9 mouse cellular contexts compared by ENCODE assay signal in genomic region chr7:114317389-114317792, GRCm38 (mm10). TPM values are rescaled to one million over a fixed set of nuclear protein-coding genes. Genes with fewer than 3 reads are reported as not detected.
DNase-seq lines count a peak whose midpoint lies in the region; ATAC-seq and TF ChIP-seq lines count a peak whose summit lies in the region.
"Had no signal": no experiment of that assay in that cellular context is flagged by ENCODE, and none has a peak within 500 bp of the region (broad histone marks: within the 10 kb centered on the region; RNA-seq: fewer than 3 reads in every experiment).

No protein-coding gene starts in this region.

- no peak for TF ChIP-seq CTCF in E14TG2a.4 (conservative IDR thresholded peaks at IDR 0.05; ENCODE audit: low read length)

- WGBS in kidney, embryonic 15.5 days: 45% methylated on average over 5 of the region's 5 CpGs
- 4% methylated on average over 5 of the region's 5 CpGs for WGBS in macrophage (ENCODE audit: missing documents)
- 72% methylated on average over 5 of the region's 5 CpGs for WGBS in forebrain, embryonic 11.5 days

- no peaks in the 10 kb centered on the region for H3K9me3 ChIP-seq in E14TG2a.4 (ENCODE audit: low read length)
- no peaks in the 10 kb centered on the region for H3K9me3 ChIP-seq in kidney, embryonic 15.5 days (replicated peaks)
- H3K9me3 ChIP-seq in forebrain, embryonic 11.5 days (ENCODE audit: control insufficient read depth, low read length): no peaks in the 10 kb centered on the region
- H3K9me3 ChIP-seq: hindbrain, embryonic 15.5 days had no signal

- H3K27me3 ChIP-seq in E14TG2a.4 (ENCODE audit: insufficient read depth, low read length): no peaks in the 10 kb centered on the region
- H3K27me3 ChIP-seq in kidney, embryonic 15.5 days: no peaks in the 10 kb centered on the region
- H3K27me3 ChIP-seq in forebrain, embryonic 11.5 days (ENCODE audit: control insufficient read depth, insufficient read depth, low read length): peaks cover 9% of the 10 kb centered on the region
- H3K27me3 ChIP-seq: hindbrain, embryonic 15.5 days had no signal

- no peaks in the 10 kb centered on the region for H3K79me2 ChIP-seq in macrophage (ENCODE audit: inconsistent target)

- H3K4me3 ChIP-seq in E14TG2a.4 (replicated peaks; ENCODE audit: low read length) (0 out of 2 replicates have a peak overlapping the region, but pooled peaks have one; percentile 17), macrophage (ENCODE audit: inconsistent target) (no peak overlapping the region)
- H3K4me3 ChIP-seq in kidney, embryonic 15.5 days (replicated peaks): no peak overlapping the region
- no peak overlapping the region for H3K4me3 ChIP-seq in forebrain, embryonic 11.5 days (ENCODE audit: low read depth, low read length)
- H3K4me3 ChIP-seq: hindbrain, embryonic 15.5 days had no signal

- no peak for ATAC-seq in kidney, embryonic 15.5 days (replicated peaks; ENCODE audit: low FRiP score)
- no peak for ATAC-seq in forebrain, embryonic 11.5 days (replicated peaks; ENCODE audit: low FRiP score)

- H3K36me3 ChIP-seq in E14TG2a.4 (ENCODE audit: insufficient read depth, low read length) (no peaks in the 10 kb centered on the region), macrophage (ENCODE audit: inconsistent target) (no peaks in the 10 kb centered on the region)
- H3K36me3 ChIP-seq in kidney, embryonic 15.5 days: no peaks in the 10 kb centered on the region
- no peaks in the 10 kb centered on the region for H3K36me3 ChIP-seq in forebrain, embryonic 11.5 days (ENCODE audit: control insufficient read depth, insufficient read depth, low read length)
- H3K36me3 ChIP-seq: hindbrain, embryonic 15.5 days had no signal

- H3K27ac ChIP-seq in kidney, embryonic 15.5 days: peak overlapping the region; percentile 62
- peak overlapping the region; percentile 88 for H3K27ac ChIP-seq in macrophage
- H3K27ac ChIP-seq in forebrain, embryonic 11.5 days (ENCODE audit: low read depth, low read length): no peak overlapping the region
- H3K27ac ChIP-seq: hindbrain, embryonic 15.5 days had no signal

- peak; percentile 41 for DNase-seq in adrenal gland, postnatal 14 days
- DNase-seq in adrenal gland, adult 18-20 months (ENCODE audit: low spot score in 2 of 2): no peak
- peak; percentile 15 for DNase-seq in gastrocnemius, postnatal 10 days
- DNase-seq in thymus, postnatal 0 days (ENCODE audit: low spot score): peak; percentile 90
- no peak for DNase-seq in forebrain, embryonic 11.5 days (ENCODE audit: low spot score)

- H3K9ac ChIP-seq in kidney, embryonic 15.5 days: no peak overlapping the region
- no peak overlapping the region for H3K9ac ChIP-seq in forebrain, embryonic 11.5 days (ENCODE audit: low read length)
- H3K9ac ChIP-seq: hindbrain, embryonic 15.5 days had no signal

- peaks cover 21% of the 10 kb centered on the region for H3K4me1 ChIP-seq in E14TG2a.4 (replicated peaks; ENCODE audit: low read depth, low read length)
- H3K4me1 ChIP-seq in kidney, embryonic 15.5 days: peaks cover 17% of the 10 kb centered on the region
- H3K4me1 ChIP-seq in forebrain, embryonic 11.5 days (replicated peaks; ENCODE audit: control insufficient read depth, insufficient read depth, low read length): no peaks in the 10 kb centered on the region

- no peak overlapping the region for H3K4me2 ChIP-seq in kidney, embryonic 15.5 days
- H3K4me2 ChIP-seq in forebrain, embryonic 11.5 days (ENCODE audit: low read depth, low read length, severe bottlenecking): no peak overlapping the region
- H3K4me2 ChIP-seq: hindbrain, embryonic 15.5 days had no signal

RNA-seq across cellular contexts. Expression of gene Psma1, which starts 41.5 kb away (rescaled TPM):
- 163 and 166 TPM in 2 replicates for total RNA-seq in adrenal gland, postnatal 14 days (2021)
- total RNA-seq in adrenal gland, adult 18-20 months (2021): 100 to 1,000 TPM; 149 to 179 TPM
- total RNA-seq in gastrocnemius, postnatal 10 days (2021): 100 to 1,000 TPM; 108 to 114 TPM
- polyA plus RNA-seq in kidney, embryonic 15.5 days (2015; fragmentation: Nextera tagmentation; extraction: Ambion mirVana): 422 and 445 TPM in 2 replicates
- 100 to 1,000 TPM in 16 of 26 experiments, 10 to 100 TPM in 10; 36.3 to 161 (median 112) TPM for total RNA-seq in macrophage (2018; cell fraction: chromatin; rRNA removed)
- 100 to 1,000 TPM; 112 to 224 (median 168) TPM for total RNA-seq in macrophage (2018; cell fraction: cytosol; rRNA removed)
- total RNA-seq in macrophage (2018; cell fraction: nucleus; rRNA removed): 100 to 1,000 TPM in 14 of 26 experiments, 10 to 100 TPM in 12; 37.4 to 148 (median 104) TPM
- polyA plus RNA-seq in macrophage (2018): 137 to 223 TPM (median 152 TPM) in 3 replicates
- 459 and 475 TPM in 2 replicates for polyA plus RNA-seq in thymus, postnatal 0 days (2015; fragmentation: Nextera tagmentation; extraction: Ambion mirVana)
- 476 and 477 TPM in 2 replicates for polyA plus RNA-seq in forebrain, embryonic 11.5 days (2014; fragmentation: Nextera tagmentation; extraction: Ambion mirVana)

Comparison
In these comparisons a context has a peak if more than half of its experiments do, and no peak if none do; other contexts are left out.
1. DNase-seq: peak in adrenal gland, postnatal 14 days (single experiment), gastrocnemius, postnatal 10 days (single experiment) and thymus, postnatal 0 days (single experiment); none in adrenal gland, adult 18-20 months (0 of 2) and forebrain, embryonic 11.5 days (single experiment).